Mouse (Mus musculus) liver, embryonic 14.5 days (tissue): ENCODE results near the gene Ugt1a7c.

Source experiments
- CTCF ChIP-seq: IDR thresholded peaks from 2 replicates; pipeline ENCODE4 v1.5.1; 2016; ENCODE audit warnings: antibody characterized with exemption, low read depth, control low read depth
- EP300 ChIP-seq: IDR thresholded peaks from 2 replicates; pipeline ENCODE4 v1.6.1; 2016; ENCODE audit warnings: antibody characterized with exemption, low read depth

DNA sequence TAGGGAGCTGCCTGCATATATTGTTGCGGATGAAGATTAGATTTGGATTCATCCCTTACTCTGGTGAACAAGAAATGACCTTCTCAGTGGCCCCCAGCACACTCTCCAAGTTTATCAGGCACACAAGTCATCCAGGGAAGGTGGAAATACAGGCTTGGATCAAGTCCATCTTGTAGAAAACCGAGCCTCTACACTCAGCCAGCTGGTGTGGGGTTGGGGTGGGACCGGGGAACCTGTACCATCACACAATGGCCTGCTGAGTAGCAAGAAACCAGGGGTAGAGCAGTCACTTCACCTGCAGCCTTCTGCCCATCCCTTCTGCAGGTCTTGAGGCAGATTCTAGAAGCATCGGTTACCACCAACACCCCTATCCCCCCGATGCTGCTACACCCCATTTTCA, 139.8 kb downstream of the Ugt1a7c start:
- TF ChIP-seq CTCF (no peak), EP300 (no peak)
